Mouse (Mus musculus) myocyte (in vitro differentiated cells): ENCODE data around the gene Irx6. TPM values are rescaled to one million over a fixed set of nuclear protein-coding genes. Genes with fewer than 3 reads are reported as not detected.

ENCODE experiments used
- H3K27me3 ChIP-seq: one replicate; pipeline ENCODE4 v1.6.1; 2011; ENCODE audit not compliant: control insufficient read depth, insufficient read depth, insufficient read length
- H3K36me3 ChIP-seq: one replicate; pipeline ENCODE4 v1.6.1; 2011; ENCODE audit not compliant: control insufficient read depth, insufficient read depth
- H3K4me2 ChIP-seq: one replicate; pipeline ENCODE4 v1.6.1; 2011; ENCODE audit warnings: low read depth, control low read depth
- H3K4me3 ChIP-seq: one replicate; pipeline ENCODE4 v1.5.1; 2011; ENCODE audit warnings: mild to moderate bottlenecking, control low read depth, moderate library complexity
- H3K79me2 ChIP-seq: one replicate; pipeline ENCODE4 v1.6.1; 2011; ENCODE audit not compliant: control insufficient read depth, insufficient read depth
- H3ac ChIP-seq: one replicate; pipeline ENCODE4 v1.6.1; 2011; ENCODE audit not compliant: control insufficient read depth, insufficient read length
- CEBPB ChIP-seq: IDR thresholded peaks from 2 replicates; pipeline ENCODE4 v1.6.1; 2011; ENCODE audit warnings: mild to moderate bottlenecking, moderate library complexity; ENCODE audit not compliant: poor library complexity, insufficient read depth, severe bottlenecking
- E2F4 ChIP-seq: IDR thresholded peaks from one replicate; pipeline ENCODE4 v1.6.1; 2011; ENCODE audit warnings: mild to moderate bottlenecking, control low read depth, moderate library complexity; ENCODE audit not compliant: insufficient read depth
- MAX ChIP-seq: IDR thresholded peaks from one replicate; pipeline ENCODE4 v1.6.1; 2011; ENCODE audit warnings: low read depth, mild to moderate bottlenecking, control low read depth
- MYOD1 ChIP-seq, 3 experiments: IDR thresholded peaks; one replicate each; pipeline ENCODE4 v1.6.1; 2011; ENCODE audit warnings: control low read depth in 2 of 3, low read depth in 2 of 3, mild to moderate bottlenecking in 2 of 3, moderate library complexity in 1 of 3; ENCODE audit not compliant: insufficient read length in 2 of 3, control insufficient read depth in 1 of 3
- MYOG ChIP-seq, 3 experiments: IDR thresholded peaks; one replicate each; pipeline ENCODE4 v1.6.1; 2011; ENCODE audit warnings: control low read depth in 2 of 3, low read depth in 2 of 3, mild to moderate bottlenecking in 2 of 3; ENCODE audit not compliant: insufficient read length in 2 of 3, control insufficient read depth in 1 of 3, insufficient read depth in 1 of 3
- POLR2A ChIP-seq: IDR thresholded peaks from one replicate; pipeline ENCODE4 v1.6.1; 2011; ENCODE audit warnings: low read depth, mild to moderate bottlenecking, control low read depth, moderate library complexity; ENCODE audit not compliant: insufficient read length
- POLR2AphosphoS2 ChIP-seq: IDR thresholded peaks from one replicate; pipeline ENCODE4 v1.6.1; 2011; ENCODE audit warnings: low read depth, control low read depth; ENCODE audit not compliant: insufficient read length
- REST ChIP-seq: IDR thresholded peaks from one replicate; pipeline ENCODE4 v1.6.1; 2011; ENCODE audit warnings: mild to moderate bottlenecking, control low read depth, moderate library complexity; ENCODE audit not compliant: insufficient read depth, insufficient read length
- SRF ChIP-seq: IDR thresholded peaks from one replicate; pipeline ENCODE4 v1.6.1; 2011; ENCODE audit warnings: low read depth; ENCODE audit not compliant: control insufficient read depth, insufficient read length
- TCF12 ChIP-seq: IDR thresholded peaks from one replicate; pipeline ENCODE4 v1.6.1; 2011; ENCODE audit warnings: mild to moderate bottlenecking, control low read depth; ENCODE audit not compliant: poor library complexity, insufficient read depth, severe bottlenecking
- TCF3 ChIP-seq: IDR thresholded peaks from one replicate; pipeline ENCODE4 v1.6.1; 2011; ENCODE audit warnings: low read depth, control low read depth; ENCODE audit not compliant: insufficient read length
- USF1 ChIP-seq: IDR thresholded peaks from one replicate; pipeline ENCODE4 v1.6.1; 2011; ENCODE audit warnings: low read depth, mild to moderate bottlenecking, control low read depth, moderate library complexity
- polyA plus RNA-seq: library from polyadenylated mRNA; unstranded; fragments of >200 nt; fragmentation: generic; extraction: Trizol; gene quantifications from one replicate; pipeline ENCODE4 v1.2.1, GENCODE M21; 2012; ENCODE audit warnings: missing spikeins

Gene Irx6
- polyA plus RNA-seq, 1 experiment: not detected

DNA sequence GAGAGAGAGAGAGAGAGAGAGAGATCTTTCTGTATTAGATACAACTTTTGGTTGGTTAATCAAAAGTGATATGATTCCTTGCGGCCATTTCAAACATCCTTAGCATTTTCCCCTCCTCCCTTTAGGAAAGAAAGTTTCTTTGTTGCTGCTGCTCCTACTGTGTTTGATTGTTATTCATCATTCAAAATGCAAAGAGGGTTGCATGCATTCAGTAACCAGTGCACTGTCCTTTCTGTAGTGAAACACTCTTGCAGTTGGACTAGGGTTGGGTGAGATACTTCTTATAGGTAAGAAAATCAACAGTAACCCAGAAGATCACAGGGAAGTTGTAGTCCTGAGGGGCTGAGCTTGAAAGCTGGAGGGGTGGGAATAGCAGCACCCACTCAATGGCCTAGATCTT, 39.2 kb downstream of the Irx6 start:
- H3K79me2 ChIP-seq: no peaks in the 10 kb centered on the region
- no peak overlapping the region for H3ac ChIP-seq
- no peak overlapping the region for H3K4me3 ChIP-seq
- TF ChIP-seq TCF3: no peak
- TF ChIP-seq USF1: no peak
- TF ChIP-seq TCF12: no peak
- TF ChIP-seq MYOG (IDR thresholded peaks at IDR 0.05; ENCODE audit: control insufficient read depth in 1 of 3, insufficient read depth in 1 of 3, insufficient read length in 2 of 3, low read depth in 2 of 3): no peak
- no peak for TF ChIP-seq CEBPB
- TF ChIP-seq REST: no peak
- TF ChIP-seq POLR2A: no peak
- TF ChIP-seq SRF: no peak
- TF ChIP-seq MYOD1 (IDR thresholded peaks at IDR 0.05; ENCODE audit: control insufficient read depth in 1 of 3, insufficient read length in 2 of 3, low read depth in 2 of 3): no peak
- no peak for TF ChIP-seq E2F4
- no peak overlapping the region for H3K4me2 ChIP-seq
- no peaks in the 10 kb centered on the region for H3K27me3 ChIP-seq
- no peaks in the 10 kb centered on the region for H3K36me3 ChIP-seq

DNA sequence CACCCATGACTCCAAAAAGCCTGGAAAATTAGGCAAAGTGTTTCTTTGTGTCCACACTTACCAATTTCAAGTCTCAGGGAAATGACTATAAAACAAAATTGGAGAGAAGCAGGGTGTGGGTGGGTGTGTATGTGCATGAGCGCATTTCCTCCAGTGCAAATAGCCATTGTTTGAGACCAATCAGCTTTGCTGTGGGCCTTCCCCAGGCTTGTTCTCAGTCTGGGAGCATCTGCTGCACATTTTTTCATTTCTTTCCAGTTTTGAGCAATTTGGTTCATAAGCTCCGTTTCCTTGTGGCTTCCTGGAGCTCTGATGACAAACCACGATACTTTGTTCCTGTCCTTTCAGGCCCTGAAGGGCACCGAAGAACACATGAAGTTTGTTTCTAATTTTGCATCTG, 43.3 kb downstream of the Irx6 start:
- no peaks in the 10 kb centered on the region for H3K36me3 ChIP-seq
- no peak overlapping the region for H3ac ChIP-seq
- H3K27me3 ChIP-seq: no peaks in the 10 kb centered on the region
- no peak overlapping the region for H3K4me3 ChIP-seq
- TF ChIP-seq SRF: no peak
- no peak for TF ChIP-seq MYOD1 (IDR thresholded peaks at IDR 0.05; ENCODE audit: control insufficient read depth in 1 of 3, insufficient read length in 2 of 3, low read depth in 2 of 3)
- no peak for TF ChIP-seq CEBPB
- no peak for TF ChIP-seq USF1
- TF ChIP-seq REST: no peak
- TF ChIP-seq TCF3: no peak
- no peak for TF ChIP-seq MAX
- TF ChIP-seq E2F4: no peak
- TF ChIP-seq POLR2A: no peak
- TF ChIP-seq POLR2AphosphoS2: no peak
- no peak for TF ChIP-seq MYOG (IDR thresholded peaks at IDR 0.05; ENCODE audit: control insufficient read depth in 1 of 3, insufficient read depth in 1 of 3, insufficient read length in 2 of 3, low read depth in 2 of 3)
- no peak for TF ChIP-seq TCF12
- H3K4me2 ChIP-seq: peak overlapping the region; percentile 24
- H3K79me2 ChIP-seq: no peaks in the 10 kb centered on the region

DNA sequence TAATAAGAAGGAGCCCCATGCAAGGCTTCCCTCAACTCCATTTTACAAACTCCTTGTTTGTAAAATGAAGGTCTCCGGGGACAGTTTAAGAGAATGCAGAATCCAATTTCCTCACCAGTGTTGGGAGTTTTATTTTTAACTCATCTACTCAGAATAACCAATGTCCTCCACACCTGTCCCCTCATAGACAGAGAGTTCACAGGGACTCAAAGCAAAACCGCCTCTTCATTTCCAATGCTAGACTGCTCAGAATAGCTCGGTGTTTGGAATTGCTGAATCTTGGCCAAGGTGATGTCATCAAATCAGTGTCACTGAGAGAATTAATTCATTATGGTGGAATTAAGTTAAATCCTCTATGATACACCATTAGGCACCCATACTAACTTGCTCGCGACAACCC, 44.0 kb downstream of the Irx6 start:
- no peak for TF ChIP-seq SRF
- H3K4me2 ChIP-seq: peak overlapping the region; percentile 24
- no peak overlapping the region for H3K4me3 ChIP-seq
- H3K79me2 ChIP-seq: no peaks in the 10 kb centered on the region
- H3ac ChIP-seq: no peak overlapping the region
- no peaks in the 10 kb centered on the region for H3K27me3 ChIP-seq
- H3K36me3 ChIP-seq: no peaks in the 10 kb centered on the region

DNA sequence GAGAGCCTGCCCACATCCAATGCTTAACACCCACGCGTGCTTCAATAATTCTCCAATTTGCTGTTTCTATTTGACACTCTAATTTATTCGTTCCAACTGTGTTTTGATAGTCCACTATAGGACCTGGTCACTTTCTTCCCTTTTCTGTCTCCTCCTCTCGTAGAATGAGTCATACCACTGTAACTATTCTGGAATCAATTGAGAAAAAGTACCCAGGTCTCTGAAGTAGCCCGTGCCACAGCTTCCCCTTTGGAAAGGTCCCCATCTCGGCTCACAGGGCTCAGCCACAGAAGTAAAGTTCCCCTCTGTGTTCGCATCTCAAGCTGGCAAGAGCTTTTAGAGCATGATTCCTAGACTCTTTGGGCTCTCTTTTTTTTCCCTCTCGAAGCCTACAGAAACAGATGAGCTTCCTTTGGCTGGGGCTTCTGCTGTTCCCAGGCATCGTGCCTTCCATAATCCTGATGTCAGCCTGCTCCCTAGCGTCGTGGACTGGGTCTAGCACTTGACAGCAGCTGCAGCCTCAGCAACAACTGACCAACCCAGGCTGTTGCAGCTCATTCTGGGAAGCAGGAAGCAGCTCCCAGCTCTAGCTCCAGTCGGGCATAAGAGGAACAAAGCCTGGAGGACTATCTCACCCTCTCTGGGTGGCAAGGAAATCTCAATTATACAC, 47.3 kb downstream of the Irx6 start:
- Histone ChIP-seq H3K79me2 (no peaks in the 10 kb centered on the region), H3ac (no peak overlapping the region), H3K36me3 (no peaks in the 10 kb centered on the region), H3K4me3 (no peak overlapping the region), H3K4me2 (peak overlapping the region; percentile 67), H3K27me3 (no peaks in the 10 kb centered on the region)
- no peak for TF ChIP-seq REST
- no peak for TF ChIP-seq MAX
- no peak for TF ChIP-seq SRF
- no peak for TF ChIP-seq POLR2AphosphoS2
- no peak for TF ChIP-seq TCF12
- TF ChIP-seq CEBPB: no peak
- no peak for TF ChIP-seq POLR2A
- TF ChIP-seq USF1: no peak
- no peak for TF ChIP-seq MYOG (IDR thresholded peaks at IDR 0.05; ENCODE audit: control insufficient read depth in 1 of 3, insufficient read depth in 1 of 3, insufficient read length in 2 of 3, low read depth in 2 of 3)
- no peak for TF ChIP-seq TCF3
- TF ChIP-seq MYOD1 (IDR thresholded peaks at IDR 0.05; ENCODE audit: control insufficient read depth in 1 of 3, insufficient read length in 2 of 3, low read depth in 2 of 3): no peak
- no peak for TF ChIP-seq E2F4

DNA sequence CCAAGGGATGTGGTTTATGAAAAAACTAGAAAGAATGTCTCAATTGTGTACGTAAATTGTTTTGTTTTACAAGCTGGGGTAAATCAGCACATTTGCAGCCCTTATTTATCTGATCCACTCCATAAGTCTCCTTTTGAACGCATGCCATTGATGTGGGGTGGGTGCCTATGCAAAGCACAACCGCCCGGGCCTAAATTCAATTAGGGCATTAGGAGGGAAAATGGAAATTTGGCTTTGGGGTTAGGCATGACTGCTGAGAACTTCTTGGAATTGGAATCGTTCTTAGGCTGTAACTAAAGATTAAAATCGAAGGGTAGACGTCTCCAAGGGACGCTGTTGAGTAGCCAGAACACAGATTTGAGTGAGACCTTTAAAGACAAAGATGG, 47.8 kb downstream of the Irx6 start:
- Histone ChIP-seq H3K4me3 (no peak overlapping the region), H3ac (no peak overlapping the region), H3K36me3 (no peaks in the 10 kb centered on the region), H3K27me3 (no peaks in the 10 kb centered on the region), H3K4me2 (peak overlapping the region; percentile 67), H3K79me2 (no peaks in the 10 kb centered on the region)
- no peak for TF ChIP-seq TCF3
- no peak for TF ChIP-seq POLR2A
- no peak for TF ChIP-seq MYOD1 (IDR thresholded peaks at IDR 0.05; ENCODE audit: control insufficient read depth in 1 of 3, insufficient read length in 2 of 3, low read depth in 2 of 3)
- no peak for TF ChIP-seq REST
- TF ChIP-seq E2F4: no peak
